Mouse (Mus musculus) T-helper 1 cell (primary cell): Measurements from ENCODE around the gene Mrps17.
"Not testable (repeated sequence)": the region's sequence is repeated elsewhere in the genome, so short reads cannot be mapped to it uniquely, and the experiment has no call there.

Experiments
- in situ Hi-C: fragments of 300-600 bp; cut with MboI, MseI; formaldehyde crosslinking; loops from one replicate; pipeline ENCODE4 v1.15.1; 2025; ENCODE audit warnings: high pct_unique_total_duplicates

The Mrps17 gene

GRCm38 (mm10) chr5:129715326-129715861 is at the start of gene Mrps17:
Mrps17 (plus strand) TSS chr5:129715497.
- in situ Hi-C loops: no loop called here

- in situ Hi-C loops: no loop called here
Measured at GRCm38 (mm10) chr5:129666271-129666909, 48.9 kb upstream of the Mrps17 start.

- in situ Hi-C loops: no loop called here
Measured at GRCm38 (mm10) chr5:129667851-129668250, 47.4 kb upstream of the Mrps17 start.

- in situ Hi-C loops: no loop called here
Measured at GRCm38 (mm10) chr5:129669453-129670035, 45.8 kb upstream of the Mrps17 start.

GRCm38 (mm10) chr5:129670036-129670458 is 45.2 kb upstream of the Mrps17 start, which contains the start of gene Zfp11:
Zfp11 (minus strand) TSS chr5:129670099.
- in situ Hi-C loops: no loop called here

- in situ Hi-C loops: not testable (repeated sequence)
Measured at GRCm38 (mm10) chr5:129685141-129685540, 30.2 kb upstream of the Mrps17 start.

- in situ Hi-C loops: no loop called here
Measured at GRCm38 (mm10) chr5:129687621-129688020, 27.7 kb upstream of the Mrps17 start.

GRCm38 (mm10) chr5:129690528-129690927 is 24.8 kb upstream of the Mrps17 start:
- in situ Hi-C loops: no loop called here

GRCm38 (mm10) chr5:129700506-129700905 is 14.8 kb upstream of the Mrps17 start:
- in situ Hi-C loops: no loop called here

GRCm38 (mm10) chr5:129701706-129702105 is 13.6 kb upstream of the Mrps17 start:
- in situ Hi-C loops: no loop called here

- in situ Hi-C loops: no loop called here
Measured at GRCm38 (mm10) chr5:129703368-129703767, 11.9 kb upstream of the Mrps17 start.

GRCm38 (mm10) chr5:129708412-129708811 is 6.9 kb upstream of the Mrps17 start, which contains the start of gene Sept14:
Sept14 (minus strand) TSS chr5:129708512.
- in situ Hi-C loops: no loop called here

- in situ Hi-C loops: no loop called here
Measured at GRCm38 (mm10) chr5:129717016-129717415, 1.7 kb downstream of the Mrps17 start.

GRCm38 (mm10) chr5:129720176-129720575 is 4.9 kb downstream of the Mrps17 start:
- in situ Hi-C loops: no loop called here

GRCm38 (mm10) chr5:129724268-129724667 is 9.0 kb downstream of the Mrps17 start:
- in situ Hi-C loops: no loop called here

GRCm38 (mm10) chr5:129724834-129725773 is 9.8 kb downstream of the Mrps17 start, which contains the start of gene Nipsnap2:
Nipsnap2 (plus strand) TSS chr5:129725063.
- in situ Hi-C loops: no loop called here

GRCm38 (mm10) chr5:129725774-129726392 is 10.6 kb downstream of the Mrps17 start:
- in situ Hi-C loops: no loop called here

- in situ Hi-C loops: no loop called here
Measured at GRCm38 (mm10) chr5:129726784-129727183, 11.5 kb downstream of the Mrps17 start.

- in situ Hi-C loops: no loop called here
Measured at GRCm38 (mm10) chr5:129729286-129729685, 14.0 kb downstream of the Mrps17 start.

GRCm38 (mm10) chr5:129730344-129730743 is 15.0 kb downstream of the Mrps17 start:
- in situ Hi-C loops: loop anchor here (10.0 kb wide), 1 partner anchor 126 kb away; no protein-coding TSS in a partner anchor

GRCm38 (mm10) chr5:129731021-129731420 is 15.7 kb downstream of the Mrps17 start:
- in situ Hi-C loops: loop anchor here (10.0 kb wide), 1 partner anchor 126 kb away; no protein-coding TSS in a partner anchor
